In the genomic region with DNA sequence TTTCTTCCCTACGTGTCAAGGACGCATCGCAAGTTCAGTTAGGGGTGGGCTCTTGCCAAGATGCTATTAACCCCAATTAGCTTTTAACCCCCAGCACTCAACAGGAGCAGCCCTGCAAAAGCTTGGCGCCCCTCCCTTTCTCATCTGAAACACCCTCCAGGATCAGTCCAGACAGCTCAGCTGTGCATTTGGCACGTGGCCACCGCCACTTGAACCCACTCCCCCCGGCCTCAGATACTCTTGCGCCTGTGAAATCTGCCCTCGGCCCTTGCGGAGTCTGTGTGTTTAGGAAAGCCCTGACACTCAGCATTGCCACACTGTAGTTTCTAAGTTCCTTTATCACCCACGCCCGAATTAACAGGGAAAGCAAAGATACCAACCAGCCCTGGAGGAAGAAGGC, we compare ENCODE assay signal across 16 mouse cellular contexts. TPM values are rescaled to one million over a fixed set of nuclear protein-coding genes. Genes with fewer than 3 reads are reported as not detected.
DNase-seq lines count a peak whose midpoint lies in the region; ATAC-seq and TF ChIP-seq lines count a peak whose summit lies in the region.
"Had no signal": no experiment of that assay in that cellular context is flagged by ENCODE, and none has a peak within 500 bp of the region (broad histone marks: within the 10 kb centered on the region; RNA-seq: fewer than 3 reads in every experiment).

No protein-coding gene starts in this region.

- intact Hi-C loops in heart, postnatal 36 days (cut with DNase I), result no loop called here

- H3K9me3 ChIP-seq in heart, embryonic 14.5 days (ENCODE audit: control insufficient read depth, low read length), result no peaks in the 10 kb centered on the region
- no peaks in the 10 kb centered on the region for H3K9me3 ChIP-seq in midbrain, postnatal 0 days (ENCODE audit: low read length)
- no peaks in the 10 kb centered on the region for H3K9me3 ChIP-seq in midbrain, embryonic 11.5 days (ENCODE audit: control insufficient read depth, low read length)
- H3K9me3 ChIP-seq: forebrain, embryonic 13.5 days had no signal

- DNase-seq in cerebellum, postnatal 10 days, result peak; percentile 85 to 90
- DNase-seq in cerebellum, adult 18-20 months, result no peak
- no peak for DNase-seq in heart, postnatal 36 days
- peak; percentile 61 for DNase-seq in midbrain, postnatal 0 days (ENCODE audit: low spot score)
- DNase-seq in midbrain, embryonic 11.5 days (ENCODE audit: low spot score, missing footprints), result no peak
- DNase-seq in lung, postnatal 4 days, result peak; percentile 61 to 83
- DNase-seq: cerebellum, adult 2 months; gastrocnemius, postnatal 25 days; right cerebral cortex, postnatal 14 days had no signal

- 6% methylated on average over 12 of the region's 12 CpGs for WGBS in heart, embryonic 14.5 days
- 49% methylated on average over 12 of the region's 12 CpGs for WGBS in midbrain, postnatal 0 days
- WGBS in midbrain, embryonic 11.5 days, result 79% methylated on average over 12 of the region's 12 CpGs

- H3K36me3 ChIP-seq in heart, embryonic 14.5 days (ENCODE audit: control insufficient read depth, insufficient read depth, low read length), result no peaks in the 10 kb centered on the region
- H3K36me3 ChIP-seq in midbrain, postnatal 0 days (ENCODE audit: insufficient read depth, low read length), result 0 out of 2 replicates have a peak, but pooled peaks cover 3% of the 10 kb centered on the region
- no peaks in the 10 kb centered on the region for H3K36me3 ChIP-seq in midbrain, embryonic 11.5 days (ENCODE audit: control insufficient read depth, insufficient read depth, low read length)

- no peaks in the 10 kb centered on the region for H3K27me3 ChIP-seq in heart, embryonic 14.5 days (ENCODE audit: control insufficient read depth, insufficient read depth, low read length)
- no peaks in the 10 kb centered on the region for H3K27me3 ChIP-seq in midbrain, postnatal 0 days (ENCODE audit: insufficient read depth, low read length)
- no peaks in the 10 kb centered on the region for H3K27me3 ChIP-seq in midbrain, embryonic 11.5 days (ENCODE audit: control insufficient read depth, insufficient read depth, low read length)
- H3K27me3 ChIP-seq: forebrain, embryonic 13.5 days had no signal

- H3K9ac ChIP-seq in heart, embryonic 14.5 days (ENCODE audit: low read length), result 0 out of 2 replicates have a peak overlapping the region, but pooled peaks have one; percentile 16
- no peak overlapping the region for H3K9ac ChIP-seq in midbrain, postnatal 0 days (replicated peaks; ENCODE audit: low read length, poor library complexity, severe bottlenecking)
- no peak overlapping the region for H3K9ac ChIP-seq in midbrain, embryonic 11.5 days (ENCODE audit: low read length)
- H3K9ac ChIP-seq: liver, embryonic 14.5 days had no signal

- peak overlapping the region in 1 of 2 experiments; percentile 4; a peak in 1 of 4 replicates for H3K4me3 ChIP-seq in heart, embryonic 14.5 days (ENCODE audit: control insufficient read depth in 1 of 2, insufficient read depth in 1 of 2, low read depth in 1 of 2, low read length in 2 of 2)
- H3K4me3 ChIP-seq in midbrain, postnatal 0 days (ENCODE audit: low read depth, low read length), result no peak overlapping the region
- H3K4me3 ChIP-seq in midbrain, embryonic 11.5 days (ENCODE audit: low read depth, low read length), result no peak overlapping the region
- H3K4me3 ChIP-seq: forebrain, embryonic 13.5 days had no signal

- H3K27ac ChIP-seq in heart, embryonic 14.5 days (replicated peaks in 1 of 2; ENCODE audit: control insufficient read depth in 1 of 2, insufficient read depth in 1 of 2, low read depth in 2 of 2, low read length in 2 of 2), result peak overlapping the region; percentile 82 to 83
- H3K27ac ChIP-seq in midbrain, postnatal 0 days (ENCODE audit: low read depth, low read length), result no peak overlapping the region
- H3K27ac ChIP-seq in midbrain, embryonic 11.5 days (ENCODE audit: low read depth, low read length), result no peak overlapping the region
- H3K27ac ChIP-seq: forebrain, embryonic 13.5 days; liver, embryonic 14.5 days had no signal

- TF ChIP-seq CTCF in midbrain, postnatal 0 days (IDR thresholded peaks at IDR 0.05), result no peak

- peak; percentile 52 for ATAC-seq in heart, embryonic 14.5 days (ENCODE audit: insufficient number of reproducible peaks, insufficient read depth, low FRiP score, low read depth)
- ATAC-seq in midbrain, postnatal 0 days (ENCODE audit: low FRiP score), result no peak
- no peak for ATAC-seq in midbrain, embryonic 11.5 days (ENCODE audit: low FRiP score)
- ATAC-seq in inflammation-experienced regulatory T-cells, adult 6 months, result no peak
- ATAC-seq: forebrain, embryonic 13.5 days; hindbrain, embryonic 16.5 days; midbrain, embryonic 16.5 days had no signal

- H3K4me1 ChIP-seq in heart, embryonic 14.5 days (ENCODE audit: control insufficient read depth in 2 of 2, insufficient read depth in 2 of 2, low read length in 2 of 2), result peaks cover 76 to 86% of the 10 kb centered on the region in 2 experiments
- H3K4me1 ChIP-seq in midbrain, postnatal 0 days (ENCODE audit: insufficient read depth, low read length), result peaks cover 13% of the 10 kb centered on the region
- H3K4me1 ChIP-seq in midbrain, embryonic 11.5 days (ENCODE audit: control insufficient read depth, insufficient read depth, low read length), result peaks cover 10% of the 10 kb centered on the region

- peak overlapping the region; percentile 44 for H3K4me2 ChIP-seq in heart, embryonic 14.5 days (ENCODE audit: low read length)
- H3K4me2 ChIP-seq in midbrain, postnatal 0 days (ENCODE audit: low read depth, low read length, poor library complexity, severe bottlenecking), result no peak overlapping the region
- no peak overlapping the region for H3K4me2 ChIP-seq in midbrain, embryonic 11.5 days
- H3K4me2 ChIP-seq: forebrain, embryonic 13.5 days had no signal

RNA-seq across cellular contexts. Expression of gene Nat9, which starts 34.4 kb away (rescaled TPM):
- 16.5 and 16.6 TPM in 2 replicates for polyA plus RNA-seq in heart, embryonic 14.5 days (2014; fragmentation: Nextera tagmentation; extraction: Ambion mirVana)
- 10 to 100 TPM; 19.8 to 28.0 TPM for total RNA-seq in heart, postnatal 36 days (2021)
- total RNA-seq in midbrain, postnatal 0 days (2014; rRNA removed), result 13.0 and 19.3 TPM in 2 replicates
- 17.5 and 20.1 TPM in 2 replicates for polyA plus RNA-seq in midbrain, postnatal 0 days (2015; fragmentation: Nextera tagmentation; extraction: Ambion mirVana)
- polyA plus RNA-seq in midbrain, embryonic 11.5 days (2014; fragmentation: Nextera tagmentation; extraction: Ambion mirVana), result 17.7 and 19.2 TPM in 2 replicates
- polyA plus RNA-seq in inflammation-experienced regulatory T-cells, adult 6 months (2017; shearing (Covaris generic)), result 10 to 100 TPM; 14.2 to 21.0 (median 15.1) TPM

RNA-seq across cellular contexts. Expression of gene Tmem104, which starts 34.8 kb away (rescaled TPM):
- 6.5 and 8.4 TPM in 2 replicates for polyA plus RNA-seq in heart, embryonic 14.5 days (2014; fragmentation: Nextera tagmentation; extraction: Ambion mirVana)
- total RNA-seq in heart, postnatal 36 days (2021), result 10 to 100 TPM; 10.4 to 12.5 TPM
- total RNA-seq in midbrain, postnatal 0 days (2014; rRNA removed), result 7.8 and 8.5 TPM in 2 replicates
- polyA plus RNA-seq in midbrain, postnatal 0 days (2015; fragmentation: Nextera tagmentation; extraction: Ambion mirVana), result 12.2 and 12.9 TPM in 2 replicates
- polyA plus RNA-seq in midbrain, embryonic 11.5 days (2014; fragmentation: Nextera tagmentation; extraction: Ambion mirVana), result 6.2 and 9.2 TPM in 2 replicates
- polyA plus RNA-seq in inflammation-experienced regulatory T-cells, adult 6 months (2017; shearing (Covaris generic)), result 10 to 100 TPM in 1 of 3 experiments, 1 to 10 TPM in 2; 9.2 to 10.6 (median 9.8) TPM

RNA-seq across cellular contexts. Expression of gene Grin2c, which starts 45.0 kb away (rescaled TPM):
- 0.15 TPM in 1 of 2 replicates, not detected in the other for polyA plus RNA-seq in heart, embryonic 14.5 days (2014; fragmentation: Nextera tagmentation; extraction: Ambion mirVana)
- under 1 TPM; 0.11 to 0.25 TPM for total RNA-seq in heart, postnatal 36 days (2021)
- total RNA-seq in midbrain, postnatal 0 days (2014; rRNA removed), result 2.9 and 4.1 TPM in 2 replicates
- polyA plus RNA-seq in midbrain, postnatal 0 days (2015; fragmentation: Nextera tagmentation; extraction: Ambion mirVana), result 0.59 and 0.75 TPM in 2 replicates
- 0.04 and 0.18 TPM in 2 replicates for polyA plus RNA-seq in midbrain, embryonic 11.5 days (2014; fragmentation: Nextera tagmentation; extraction: Ambion mirVana)
- not detected for polyA plus RNA-seq in inflammation-experienced regulatory T-cells, adult 6 months (2017; shearing (Covaris generic))
- polyA plus RNA-seq: forebrain, embryonic 13.5 days; stomach, embryonic 14.5 days had no signal

RNA-seq across cellular contexts. Expression of gene Fdxr, which starts 54.8 kb away (rescaled TPM):
- 9.3 and 9.4 TPM in 2 replicates for polyA plus RNA-seq in heart, embryonic 14.5 days (2014; fragmentation: Nextera tagmentation; extraction: Ambion mirVana)
- 1 to 10 TPM; 9.5 to 9.7 TPM for total RNA-seq in heart, postnatal 36 days (2021)
- total RNA-seq in midbrain, postnatal 0 days (2014; rRNA removed), result 17.7 and 18.8 TPM in 2 replicates
- polyA plus RNA-seq in midbrain, postnatal 0 days (2015; fragmentation: Nextera tagmentation; extraction: Ambion mirVana), result 14.8 and 16.7 TPM in 2 replicates
- polyA plus RNA-seq in midbrain, embryonic 11.5 days (2014; fragmentation: Nextera tagmentation; extraction: Ambion mirVana), result 11.2 and 12.7 TPM in 2 replicates
- 10 to 100 TPM; 20.6 to 26.2 (median 23.7) TPM for polyA plus RNA-seq in inflammation-experienced regulatory T-cells, adult 6 months (2017; shearing (Covaris generic))

RNA-seq across cellular contexts. Expression of gene Slc9a3r1, which starts 58.9 kb away (rescaled TPM):
- 18.0 and 21.9 TPM in 2 replicates for polyA plus RNA-seq in heart, embryonic 14.5 days (2014; fragmentation: Nextera tagmentation; extraction: Ambion mirVana)
- total RNA-seq in heart, postnatal 36 days (2021), result 10 to 100 TPM in 1 of 2 experiments, 1 to 10 TPM in 1; 9.9 to 10.5 TPM
- 53.3 and 57.3 TPM in 2 replicates for total RNA-seq in midbrain, postnatal 0 days (2014; rRNA removed)
- polyA plus RNA-seq in midbrain, postnatal 0 days (2015; fragmentation: Nextera tagmentation; extraction: Ambion mirVana), result 65.4 and 72.9 TPM in 2 replicates
- 26.8 and 32.0 TPM in 2 replicates for polyA plus RNA-seq in midbrain, embryonic 11.5 days (2014; fragmentation: Nextera tagmentation; extraction: Ambion mirVana)
- 100 to 1,000 TPM; 137 to 172 (median 165) TPM for polyA plus RNA-seq in inflammation-experienced regulatory T-cells, adult 6 months (2017; shearing (Covaris generic))

Comparison
In these comparisons a context has a peak if more than half of its experiments do, and no peak if none do; other contexts are left out.
1. DNase-seq: peak in cerebellum, postnatal 10 days (2 of 2), midbrain, postnatal 0 days (single experiment) and lung, postnatal 4 days (2 of 2); none in cerebellum, adult 18-20 months (0 of 2), heart, postnatal 36 days (0 of 2) and midbrain, embryonic 11.5 days (single experiment).
2. H3K27ac ChIP-seq: peak in heart, embryonic 14.5 days (2 of 2); none in midbrain, postnatal 0 days (single experiment) and midbrain, embryonic 11.5 days (single experiment).